Mouse (Mus musculus) midbrain, embryonic 14.5 days (tissue): Measurements from ENCODE around the gene Wfdc12. TPM values are rescaled to one million over a fixed set of nuclear protein-coding genes. Genes with fewer than 3 reads are reported as not detected.

Experiments
- ATAC-seq: fragments of 200-750 bp; cut with Nextera tagmentation; 2 replicates; pipeline ENCODE4 v1.8.0; 2017; ENCODE audit warnings: moderate number of reproducible peaks, moderate library complexity; ENCODE audit not compliant: low FRiP score, low TSS enrichment
- DNase-seq: peaks from one replicate; pipeline ENCODE4 v3.0.0-alpha.2; 2015
- H3K27ac ChIP-seq: fragments of 300-500 bp; sonication (generic); replicated peaks from 2 replicates; pipeline ENCODE4 v1.5.1; 2014; ENCODE audit warnings: mild to moderate bottlenecking, low read depth, low read length, moderate library complexity
- H3K27me3 ChIP-seq: fragments of 300-500 bp; sonication (generic); 2 replicates; pipeline ENCODE4 v1.6.1; 2014; ENCODE audit warnings: low read length, control low read depth, mixed read lengths; ENCODE audit not compliant: control insufficient read depth, insufficient read depth
- H3K36me3 ChIP-seq: fragments of 300-500 bp; sonication (generic); 2 replicates; pipeline ENCODE4 v1.6.1; 2014; ENCODE audit warnings: low read length, control low read depth; ENCODE audit not compliant: control insufficient read depth, insufficient read depth
- H3K4me1 ChIP-seq: fragments of 300-500 bp; sonication (generic); 2 replicates; pipeline ENCODE4 v1.6.1; 2014; ENCODE audit warnings: mild to moderate bottlenecking, antibody characterized with exemption, low read length, control low read depth; ENCODE audit not compliant: control insufficient read depth, insufficient read depth
- H3K4me2 ChIP-seq: fragments of 300-500 bp; sonication (generic); 2 replicates; pipeline ENCODE4 v1.6.1; 2014; ENCODE audit warnings: mild to moderate bottlenecking, low read length, moderate library complexity
- H3K4me3 ChIP-seq: fragments of 300-500 bp; sonication (generic); replicated peaks from 2 replicates; pipeline ENCODE4 v1.5.1; 2014; ENCODE audit warnings: low read depth, low read length
- H3K9ac ChIP-seq: fragments of 300-500 bp; sonication (generic); replicated peaks from 2 replicates; pipeline ENCODE4 v1.6.1; 2014; ENCODE audit warnings: mild to moderate bottlenecking, low read length, moderate library complexity
- H3K9me3 ChIP-seq: fragments of 300-500 bp; sonication (generic); 2 replicates; pipeline ENCODE4 v1.6.1; 2016; ENCODE audit warnings: low read length, control low read depth, mixed read lengths; ENCODE audit not compliant: control insufficient read depth
- WGBS: fragments of 180-500 bp; shearing (Covaris S2); extraction: QIAGEN DNeasy Blood & Tissue Kit; methylation state at CpG from one replicate; pipeline ENCODE4 v1.1.7; 2014; 5-methylcytosine and 5-hydroxymethylcytosine counted together
- polyA plus RNA-seq: library from polyadenylated mRNA; unstranded; fragments of >200 nt; fragmentation: Nextera tagmentation; extraction: Ambion mirVana; gene quantifications from 2 replicates; pipeline ENCODE4 v1.2.1, GENCODE M21; 2014

Wfdc12 gene
- polyA plus RNA-seq, 1 experiment from 2014 or later = not detected

- H3K4me2 ChIP-seq = peak within 1 kb of the TSS; percentile 57
- H3K27ac ChIP-seq = no peak within 1 kb of the TSS
- ATAC-seq (no peak), DNase-seq (peak; percentile 48)
- H3K36me3 ChIP-seq = no peaks in the 10 kb centered on the region
- peak within 1 kb of the TSS; percentile 34; the same call in 1 of the 2 replicates for H3K9ac ChIP-seq
- H3K27me3 ChIP-seq = peaks cover 59% of the 10 kb centered on the region
- H3K4me3 ChIP-seq = peak within 1 kb of the TSS; percentile 32
- peaks cover 9% of the 10 kb centered on the region; the same call in 1 of the 2 replicates for H3K4me1 ChIP-seq
- WGBS = 2% methylated on average over 29 of the region's 29 CpGs
- no peaks in the 10 kb centered on the region for H3K9me3 ChIP-seq
These were observed 19.5 kb downstream of the Wfdc12 start, which contains the start of gene Kcns1 for GRCm38 (mm10) chr2:164170902-164171301. Kcns1 (minus strand) TSS chr2:164171113.

- ATAC-seq (no peak), DNase-seq (peak; percentile 36)
- H3K9ac ChIP-seq = no peak overlapping the region
- H3K9me3 ChIP-seq = no peaks in the 10 kb centered on the region
- H3K4me2 ChIP-seq = peak overlapping the region; percentile 57
- peaks cover 59% of the 10 kb centered on the region for H3K27me3 ChIP-seq
- no peak overlapping the region for H3K27ac ChIP-seq
- peaks cover 9% of the 10 kb centered on the region; the same call in 1 of the 2 replicates for H3K4me1 ChIP-seq
- no peaks in the 10 kb centered on the region for H3K36me3 ChIP-seq
- WGBS = 1% methylated on average over 11 of the region's 11 CpGs
- H3K4me3 ChIP-seq = 0 out of 2 replicates have a peak overlapping the region, but pooled peaks have one; percentile 32
These were observed 20.1 kb downstream of the Wfdc12 start for GRCm38 (mm10) chr2:164170326-164170725.

- H3K27me3 ChIP-seq = peaks cover 59% of the 10 kb centered on the region
- DNase-seq (peak; percentile 71), ATAC-seq (no peak)
- H3K9ac ChIP-seq = no peak overlapping the region
- peak overlapping the region; percentile 57 for H3K4me2 ChIP-seq
- peak overlapping the region; percentile 33 for H3K4me3 ChIP-seq
- H3K27ac ChIP-seq = no peak overlapping the region
- H3K36me3 ChIP-seq = no peaks in the 10 kb centered on the region
- H3K4me1 ChIP-seq = peaks cover 9% of the 10 kb centered on the region; the same call in 1 of the 2 replicates
- WGBS = 8% methylated on average over 42 of the region's 42 CpGs
- no peaks in the 10 kb centered on the region for H3K9me3 ChIP-seq
These were observed 21.8 kb downstream of the Wfdc12 start for GRCm38 (mm10) chr2:164168571-164168946.

DNA sequence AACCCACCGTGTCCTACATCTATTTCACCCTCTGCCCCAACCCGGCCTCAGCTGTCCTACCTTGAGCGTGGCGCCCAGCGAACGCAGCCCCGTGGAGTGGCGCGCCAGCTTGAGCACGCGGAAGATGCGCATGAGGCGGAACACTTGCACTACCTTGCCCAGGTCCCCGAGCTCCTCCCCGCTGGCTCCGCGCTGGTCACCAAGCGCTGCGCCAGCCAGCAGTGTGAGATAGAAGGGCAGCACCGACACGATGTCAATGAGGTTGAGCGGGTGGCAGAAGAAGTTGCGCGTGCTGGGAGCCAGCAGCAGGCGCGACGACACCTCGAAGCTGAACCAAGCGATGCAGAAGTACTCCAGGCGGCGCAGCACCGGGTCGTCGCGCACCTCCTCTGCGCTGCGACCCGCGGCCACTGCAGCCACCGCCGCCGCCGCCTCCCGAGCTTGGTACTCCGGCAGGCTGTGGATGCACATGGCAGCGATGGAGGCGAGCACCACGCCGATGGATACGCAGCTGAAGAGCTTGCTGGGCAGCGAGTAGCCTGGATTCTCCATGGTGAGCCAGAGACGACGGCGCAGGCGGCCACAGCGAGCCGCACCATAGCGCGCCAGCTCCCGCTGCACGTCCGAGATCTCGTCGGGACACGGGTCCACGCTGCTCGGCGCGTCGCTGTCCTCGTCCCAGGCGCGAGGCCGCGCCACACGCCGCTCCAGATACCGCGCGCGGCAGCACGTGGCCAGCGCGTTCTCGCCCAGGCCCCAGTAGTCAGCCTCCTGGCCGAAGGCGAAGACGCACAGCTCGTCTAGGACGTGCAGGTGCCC, 22.4 kb downstream of the Wfdc12 start:
- Histone ChIP-seq H3K36me3 (no peaks in the 10 kb centered on the region), H3K4me3 (peak overlapping the region; percentile 33), H3K9ac (peak overlapping the region; percentile 34; the same call in 1 of the 2 replicates), H3K9me3 (no peaks in the 10 kb centered on the region), H3K4me2 (peak overlapping the region; percentile 57), H3K27me3 (peaks cover 59% of the 10 kb centered on the region), H3K27ac (no peak overlapping the region), H3K4me1 (peaks cover 9% of the 10 kb centered on the region; the same call in 1 of the 2 replicates)
- WGBS = 12% methylated on average over 90 of the region's 90 CpGs
- peak; percentile 58 for DNase-seq
- ATAC-seq = peak; percentile 46

DNA sequence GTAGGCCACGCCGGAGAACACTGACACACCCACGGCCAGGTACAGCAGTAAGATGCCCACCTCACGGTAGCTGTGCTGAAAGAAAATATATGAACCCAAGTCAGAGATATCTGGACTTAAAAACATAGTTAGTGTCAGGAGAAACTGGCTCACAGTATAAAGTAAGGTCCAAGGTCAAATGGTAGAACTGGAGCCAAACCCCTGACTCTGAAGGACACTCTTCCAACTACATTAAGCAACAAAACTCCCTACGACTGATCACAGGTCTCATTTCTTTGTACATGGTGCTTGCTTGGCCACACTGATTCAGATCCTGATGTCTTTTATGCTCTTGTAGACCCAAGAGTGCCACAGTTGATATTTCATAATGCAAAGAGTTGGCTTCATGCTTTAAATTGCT, 25.5 kb downstream of the Wfdc12 start:
- ATAC-seq = no peak
- 93% methylated on average over 5 of the region's 5 CpGs for WGBS
- H3K27me3 ChIP-seq = peaks cover 40% of the 10 kb centered on the region

DNA sequence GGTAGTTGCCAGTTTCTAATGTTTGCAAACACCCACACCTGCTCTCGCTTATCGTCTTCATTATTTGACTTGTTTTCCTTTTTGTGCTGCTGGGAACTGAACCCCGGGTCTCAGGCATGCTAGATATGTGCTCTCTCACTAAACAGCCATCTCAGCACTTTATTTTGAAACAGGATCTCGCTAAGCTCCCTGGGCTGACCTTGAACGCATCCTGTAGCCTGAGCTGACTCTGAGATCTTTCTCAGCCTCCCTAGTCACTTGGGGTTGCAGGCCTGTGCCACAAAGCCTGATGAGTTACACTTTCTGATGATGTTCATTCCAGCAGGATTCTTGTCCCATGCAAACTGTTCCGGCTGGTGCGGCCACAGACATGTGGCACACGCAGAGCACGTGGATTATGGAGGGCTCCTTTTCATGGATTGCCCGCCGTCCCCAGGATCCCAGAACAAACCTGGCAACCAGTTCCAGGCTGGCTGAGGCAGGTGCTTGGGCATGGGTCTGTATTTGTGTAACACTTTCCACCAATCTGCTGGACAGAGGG, 28.8 kb downstream of the Wfdc12 start:
- DNase-seq = no peak
- Histone ChIP-seq H3K4me2 (no peak overlapping the region), H3K9me3 (no peaks in the 10 kb centered on the region), H3K36me3 (peaks cover 5% of the 10 kb centered on the region; the same call in 1 of the 2 replicates), H3K4me3 (no peak overlapping the region), H3K4me1 (no peaks in the 10 kb centered on the region), H3K9ac (no peak overlapping the region), H3K27ac (no peak overlapping the region), H3K27me3 (peaks cover 6% of the 10 kb centered on the region; the same call in 1 of the 2 replicates)
- ATAC-seq = no peak
- 85% methylated on average over 11 of the region's 11 CpGs for WGBS

More for the DNA sequence above, 25.5 kb downstream of the Wfdc12 start:
- no peak for DNase-seq
- H3K4me3 ChIP-seq = no peak overlapping the region
- no peaks in the 10 kb centered on the region for H3K36me3 ChIP-seq
- H3K9ac ChIP-seq = no peak overlapping the region
- no peaks in the 10 kb centered on the region for H3K9me3 ChIP-seq
- no peak overlapping the region for H3K4me2 ChIP-seq
- 0 out of 2 replicates have a peak, but pooled peaks cover 3% of the 10 kb centered on the region for H3K4me1 ChIP-seq
- H3K27ac ChIP-seq = no peak overlapping the region

- DNase-seq = no peak
- Histone ChIP-seq H3K36me3 (peaks cover 23% of the 10 kb centered on the region), H3K4me1 (no peaks in the 10 kb centered on the region), H3K9ac (no peak overlapping the region), H3K9me3 (no peaks in the 10 kb centered on the region), H3K4me3 (no peak overlapping the region), H3K27ac (no peak overlapping the region), H3K27me3 (no peaks in the 10 kb centered on the region), H3K4me2 (no peak overlapping the region)
- WGBS = 95% methylated on average over 2 of the region's 2 CpGs
- no peak for ATAC-seq
These were observed 31.6 kb downstream of the Wfdc12 start for GRCm38 (mm10) chr2:164158838-164159237.

GRCm38 (mm10) chr2:164156158-164156557, 34.2 kb downstream of the Wfdc12 start:
- 93% methylated on average over 7 of the region's 7 CpGs for WGBS

More at GRCm38 (mm10) chr2:164156158-164156557, 34.2 kb downstream of the Wfdc12 start:
- DNase-seq = no peak
- Histone ChIP-seq H3K27ac (no peak overlapping the region), H3K36me3 (peaks cover 48% of the 10 kb centered on the region), H3K4me1 (no peaks in the 10 kb centered on the region), H3K4me3 (no peak overlapping the region), H3K9me3 (no peaks in the 10 kb centered on the region), H3K27me3 (no peaks in the 10 kb centered on the region), H3K9ac (no peak overlapping the region), H3K4me2 (no peak overlapping the region)
- ATAC-seq = no peak
